Mouse (Mus musculus) heart, adult 11 months (tissue): ENCODE measurements around the gene Tmem171.

Experiments used
- DNase-seq: peaks from one replicate; pipeline ENCODE4 v3.0.0; 2022

Gene Tmem171

DNA sequence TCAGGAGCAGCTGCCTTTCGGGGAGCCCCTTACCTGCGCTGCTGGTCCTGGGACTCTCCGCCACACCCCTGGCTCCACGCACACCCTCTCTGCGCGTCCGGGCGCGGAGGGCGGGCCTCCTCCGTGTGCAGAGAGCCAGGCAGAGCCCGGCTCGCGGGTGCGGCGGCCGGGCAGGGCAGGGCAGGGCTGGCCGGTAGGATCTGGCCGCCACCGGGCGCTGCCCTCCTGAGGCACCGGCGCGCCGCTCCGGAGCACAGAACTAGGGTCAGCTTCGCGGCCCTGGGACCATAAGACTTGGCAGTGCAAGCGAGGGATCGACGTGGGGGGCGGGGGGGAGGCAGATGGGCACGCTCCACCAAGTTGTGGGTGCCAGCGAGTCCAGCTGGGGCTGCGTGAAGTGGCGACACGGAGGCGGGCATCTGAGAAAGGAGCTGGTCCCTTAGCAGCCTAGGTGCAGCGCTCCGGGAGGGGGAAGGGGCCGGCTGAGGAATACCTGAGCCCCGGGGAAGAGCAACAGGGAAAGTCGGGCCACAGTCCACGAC lies at the start of gene Tmem171:
Tmem171 (minus strand) TSS at position 62 of the 542 bp plus-strand sequence.
- peak; percentile 89 for DNase-seq

DNA sequence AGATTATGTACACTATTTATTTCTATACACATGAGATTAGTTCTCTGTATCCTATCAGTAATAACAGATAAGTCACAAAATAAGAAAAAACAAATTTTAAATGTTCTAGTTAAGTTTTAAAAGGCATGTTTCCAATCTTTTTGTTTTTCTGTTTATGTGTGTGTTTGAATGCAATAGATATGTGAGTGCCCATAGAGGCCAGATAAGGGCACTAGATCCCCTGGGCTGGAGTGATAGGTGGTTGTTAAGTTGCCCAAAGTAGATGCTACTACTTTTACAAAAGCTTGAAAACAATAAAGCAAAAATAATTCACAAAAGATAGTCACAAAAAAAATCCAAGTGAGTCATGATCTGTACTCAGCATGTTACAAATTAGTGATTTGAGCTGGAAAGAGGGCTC lies 49.2 kb upstream of the Tmem171 start:
- DNase-seq: no peak

DNA sequence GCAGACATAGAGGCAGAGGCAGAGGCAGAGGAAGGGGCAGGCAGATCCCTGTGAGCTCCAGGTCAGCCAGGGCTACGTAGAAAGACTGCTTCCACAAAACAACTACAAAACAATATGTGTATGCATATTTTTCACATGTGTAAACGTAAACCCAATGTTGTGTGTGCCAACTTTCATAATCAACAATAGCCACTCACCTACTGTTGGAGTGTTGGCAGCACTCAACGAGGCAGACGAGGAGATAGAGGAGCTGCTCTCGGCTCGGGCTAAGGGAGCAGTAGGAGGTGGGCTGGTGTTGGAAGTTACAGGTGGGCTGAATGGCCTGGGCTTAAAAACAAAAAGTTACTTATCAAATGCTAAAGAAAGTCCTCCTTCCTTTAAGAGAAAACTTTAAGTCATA lies 48.6 kb upstream of the Tmem171 start:
- peak; percentile 66 for DNase-seq

DNA sequence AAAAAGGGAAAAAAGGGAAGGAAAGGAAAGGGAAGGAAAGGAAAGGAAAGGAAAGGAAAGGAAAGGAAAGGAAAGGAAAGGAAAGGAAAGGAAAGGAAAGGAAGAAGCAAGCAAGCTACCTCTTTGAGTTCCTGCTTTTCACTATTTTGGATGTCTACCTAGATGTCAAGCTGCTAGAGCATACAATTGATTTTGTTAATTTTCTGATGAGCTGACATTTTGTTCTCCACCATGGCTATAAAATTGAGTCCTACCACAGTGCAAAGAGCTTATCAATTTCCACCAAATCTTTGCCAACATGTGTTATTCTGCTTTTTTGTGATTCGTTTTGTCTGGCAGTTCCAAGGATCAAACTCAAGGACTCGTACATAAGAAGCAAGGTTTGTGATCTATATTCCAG lies 43.6 kb upstream of the Tmem171 start:
- no peak for DNase-seq

DNA sequence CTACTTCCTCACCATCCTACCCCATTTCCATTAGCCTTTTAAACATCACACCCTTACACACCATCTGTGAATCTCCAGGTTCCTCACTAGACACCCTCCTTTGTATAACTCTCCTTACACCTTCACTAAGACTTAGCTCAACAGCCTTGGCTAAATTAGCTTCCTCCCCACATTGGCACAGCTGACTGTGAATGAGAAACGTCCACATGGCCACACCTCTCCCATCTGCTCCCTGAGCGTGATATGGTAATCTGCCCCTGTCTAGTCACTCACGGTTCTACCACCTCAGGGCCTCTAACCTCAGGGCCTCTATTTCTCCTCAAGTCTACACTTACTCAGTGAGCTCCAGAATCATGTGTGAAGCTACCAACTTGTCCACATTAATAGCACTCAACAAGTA lies 38.7 kb upstream of the Tmem171 start:
- DNase-seq: peak; percentile 45

DNA sequence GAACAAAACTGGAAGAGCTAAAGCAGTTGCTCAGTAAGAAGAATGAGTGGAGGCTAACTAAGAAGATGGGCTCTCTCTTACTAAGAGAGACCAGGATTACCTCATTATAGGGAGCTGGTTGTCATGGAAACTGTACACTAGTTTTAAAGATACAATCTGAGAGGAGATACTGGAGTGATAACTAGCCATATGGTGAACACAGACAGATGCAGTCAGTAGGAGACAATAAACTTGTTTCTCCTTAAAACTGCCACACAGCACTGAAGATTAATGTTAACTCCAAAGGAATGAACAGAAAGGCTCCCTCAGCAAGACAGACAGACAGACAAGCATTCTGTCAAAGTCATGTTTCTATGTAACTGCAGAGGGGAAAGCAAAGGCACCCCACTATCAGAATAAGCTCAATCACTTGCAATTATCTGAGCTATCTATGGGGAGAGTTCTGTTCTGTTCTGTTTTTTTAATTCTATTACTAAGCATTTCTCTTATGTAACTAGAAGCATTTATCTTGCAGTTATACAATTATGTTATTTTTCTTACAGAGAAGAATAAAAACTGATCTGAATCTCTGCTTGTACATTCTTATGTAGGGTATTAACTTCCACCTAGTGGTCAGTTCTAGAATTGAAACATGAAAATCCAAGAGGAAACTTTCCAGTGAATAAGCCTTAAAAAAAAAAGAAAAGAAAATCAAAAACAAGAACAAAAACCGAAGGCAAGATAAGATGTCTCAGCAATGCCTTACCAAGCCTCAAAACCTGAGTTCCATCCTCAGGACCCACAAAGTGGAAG lies 34.8 kb upstream of the Tmem171 start:
- DNase-seq: no peak

DNA sequence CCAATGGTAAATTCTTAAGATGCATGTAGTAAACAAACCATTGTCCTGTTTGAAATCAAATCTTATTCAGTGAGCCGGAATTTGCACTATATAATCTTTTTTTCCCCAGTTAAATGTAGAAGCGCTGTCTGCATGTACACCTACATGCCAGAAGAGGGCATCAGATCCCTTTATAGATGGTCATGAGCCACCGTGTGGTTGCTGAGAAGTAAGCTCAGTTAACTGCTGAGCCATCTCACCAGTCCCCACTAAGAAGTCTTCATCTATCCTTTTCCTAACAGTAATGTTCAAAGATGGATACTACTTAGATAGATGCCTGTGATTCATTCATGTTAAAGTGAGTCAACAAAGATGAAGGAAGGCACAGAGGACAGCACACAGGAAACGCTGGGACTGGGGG lies 31.9 kb upstream of the Tmem171 start:
- DNase-seq: peak; percentile 81

DNA sequence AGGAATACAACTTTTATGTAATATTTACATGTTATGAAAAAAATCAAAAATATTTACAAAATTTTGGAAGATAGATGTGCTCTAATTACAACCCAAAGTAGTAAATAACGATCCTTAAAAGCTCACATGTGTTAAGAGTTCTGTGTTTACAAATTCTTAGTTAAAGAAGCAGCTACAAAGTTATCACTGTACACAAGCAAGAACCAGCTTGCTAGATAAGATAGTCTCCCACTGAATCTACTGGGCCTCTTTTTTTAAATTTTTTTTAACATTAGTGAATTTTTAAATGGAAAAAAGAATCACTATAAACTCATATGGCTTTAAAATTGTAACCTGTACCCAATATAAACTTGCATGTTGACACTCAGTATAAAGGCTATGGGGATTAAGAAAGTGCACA lies 28.8 kb upstream of the Tmem171 start:
- DNase-seq: no peak

DNA sequence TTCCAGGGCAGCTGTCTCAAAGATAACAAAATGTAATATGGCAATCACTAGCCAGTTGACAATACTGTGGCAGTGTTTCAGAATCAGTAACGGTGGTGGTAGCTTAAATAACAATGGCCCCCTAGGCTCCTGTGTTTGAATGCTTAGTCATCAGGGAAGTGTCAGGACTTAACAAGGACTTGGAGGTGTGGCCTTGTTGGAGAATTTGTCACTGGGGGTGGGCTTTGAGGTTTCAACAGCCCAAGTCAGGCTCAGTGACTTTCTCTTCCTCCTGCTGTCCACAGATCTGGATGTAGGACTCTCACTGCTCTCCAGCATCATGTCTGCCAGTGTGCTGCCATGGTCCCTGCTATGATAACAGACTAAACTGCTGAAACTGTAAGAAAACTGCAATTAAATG lies 27.7 kb upstream of the Tmem171 start:
- DNase-seq: no peak

DNA sequence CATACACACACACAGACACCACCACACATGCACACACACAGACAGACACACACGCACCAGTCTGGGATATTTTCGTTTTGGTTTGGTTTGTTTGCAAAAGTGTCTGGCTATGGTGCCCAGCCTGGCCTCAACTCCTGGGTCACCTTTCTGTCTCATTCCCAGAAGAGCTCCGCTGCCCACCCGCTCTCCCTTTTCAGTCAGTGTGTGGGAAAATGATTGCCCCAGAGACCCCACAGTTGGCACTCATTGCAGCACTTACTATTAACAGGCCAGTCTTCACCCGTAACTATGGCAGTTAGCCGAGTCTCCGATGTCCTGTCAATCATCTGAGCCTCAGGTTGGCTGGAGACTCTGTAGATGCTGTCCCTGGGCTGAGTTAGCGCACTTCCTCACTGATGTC lies 21.5 kb upstream of the Tmem171 start:
- peak; percentile 83 for DNase-seq

DNA sequence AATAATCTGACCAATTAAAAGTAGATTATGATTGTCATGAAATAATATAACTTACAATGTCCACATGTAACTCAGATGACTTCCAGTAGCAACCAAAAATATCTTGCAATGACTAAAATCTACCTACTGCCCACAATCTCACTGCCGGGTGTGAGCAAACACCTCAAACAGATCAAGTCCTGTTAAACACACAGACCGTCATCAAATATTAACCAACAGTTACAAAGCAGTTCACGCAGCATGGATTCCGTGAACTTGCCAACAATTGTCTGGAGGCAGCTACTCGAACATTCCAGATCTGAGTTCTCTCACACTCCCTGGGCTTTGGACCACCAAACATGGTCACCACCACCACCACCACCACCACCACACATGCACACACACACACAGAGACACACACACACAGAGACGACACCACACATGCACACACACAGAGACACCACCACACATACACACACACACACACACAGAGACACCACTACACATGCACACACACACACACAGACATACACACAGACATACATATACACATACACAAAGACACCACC lies 20.9 kb upstream of the Tmem171 start:
- peak; percentile 68 for DNase-seq

DNA sequence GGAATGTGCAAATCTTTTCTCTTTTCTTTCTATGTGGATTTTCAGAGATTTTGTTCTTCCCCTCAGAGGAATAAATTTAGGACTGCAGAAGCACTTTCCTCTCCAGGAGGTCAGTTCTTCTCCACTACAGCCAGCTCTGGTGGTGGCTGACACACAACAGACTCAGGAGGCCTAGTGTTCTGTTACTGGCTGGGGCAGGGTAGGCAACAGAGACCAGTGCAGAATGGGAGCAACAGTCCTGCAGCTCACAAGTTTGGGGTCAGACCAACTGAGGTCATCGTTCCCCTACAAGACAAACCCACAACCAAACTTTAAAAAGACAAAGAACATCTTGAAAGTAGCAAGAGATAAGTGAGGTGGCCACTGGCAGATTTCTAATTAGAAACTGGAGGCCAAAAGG lies 16.0 kb upstream of the Tmem171 start:
- peak; percentile 82 for DNase-seq

DNA sequence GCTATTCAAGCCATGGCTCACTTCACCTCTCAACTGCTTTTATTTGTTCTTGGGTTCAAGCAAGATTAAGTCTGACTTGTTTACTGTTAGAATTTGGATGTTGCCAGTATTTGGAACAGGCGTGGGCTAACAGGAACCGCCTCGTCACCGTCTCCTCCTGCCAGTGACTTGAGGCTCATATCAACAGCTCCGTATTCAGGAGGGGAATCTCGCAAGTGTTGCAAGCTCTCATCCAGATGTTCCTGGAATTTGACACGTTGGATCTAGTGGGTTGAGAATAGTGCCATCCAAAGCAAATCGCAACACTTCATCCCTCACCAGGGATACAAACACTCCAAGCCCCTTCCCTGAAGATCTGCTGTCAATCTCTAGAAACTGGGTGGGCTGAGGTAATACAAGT lies 15.6 kb upstream of the Tmem171 start:
- peak; percentile 94 for DNase-seq

DNA sequence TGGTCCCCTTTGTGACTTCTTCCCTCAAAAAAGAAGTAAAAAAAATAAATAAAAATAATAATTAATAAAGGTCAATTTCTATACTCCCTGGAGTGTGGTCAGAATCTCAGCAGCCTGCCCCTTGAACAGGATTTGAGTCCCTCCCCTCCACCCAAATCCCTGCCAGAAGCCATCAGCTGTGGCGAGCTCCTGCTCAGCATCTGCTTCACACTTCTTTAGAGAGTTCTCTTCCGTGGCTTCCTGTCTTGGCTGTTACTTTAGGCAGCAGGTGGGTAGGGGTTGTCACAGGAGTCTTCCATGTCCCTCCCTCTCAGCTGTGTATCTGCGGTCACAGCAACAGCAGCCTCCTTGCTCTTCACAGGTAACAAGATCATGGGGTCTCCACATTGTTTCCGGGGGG lies 10.9 kb upstream of the Tmem171 start:
- DNase-seq: peak; percentile 61

DNA sequence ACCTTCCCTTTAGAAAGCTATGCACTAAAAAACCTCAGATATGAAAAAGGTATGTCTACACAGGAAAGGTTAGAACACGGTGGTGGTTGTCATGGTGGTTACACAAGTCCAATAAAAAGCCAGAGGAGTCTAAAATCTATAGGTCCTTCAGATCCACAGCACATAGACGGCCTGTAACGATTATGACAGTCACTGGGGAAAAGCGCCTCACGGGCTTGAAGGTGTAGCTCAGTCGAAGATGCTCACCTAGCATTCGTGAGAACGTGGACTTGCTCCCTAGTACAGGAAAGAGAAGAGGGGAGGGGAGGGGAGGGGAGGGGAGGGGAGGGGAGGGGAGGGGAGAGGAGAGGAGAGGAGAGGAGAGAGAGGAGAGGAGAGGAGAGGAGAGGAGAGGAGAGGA lies 9.2 kb upstream of the Tmem171 start:
- DNase-seq: peak; percentile 80

DNA sequence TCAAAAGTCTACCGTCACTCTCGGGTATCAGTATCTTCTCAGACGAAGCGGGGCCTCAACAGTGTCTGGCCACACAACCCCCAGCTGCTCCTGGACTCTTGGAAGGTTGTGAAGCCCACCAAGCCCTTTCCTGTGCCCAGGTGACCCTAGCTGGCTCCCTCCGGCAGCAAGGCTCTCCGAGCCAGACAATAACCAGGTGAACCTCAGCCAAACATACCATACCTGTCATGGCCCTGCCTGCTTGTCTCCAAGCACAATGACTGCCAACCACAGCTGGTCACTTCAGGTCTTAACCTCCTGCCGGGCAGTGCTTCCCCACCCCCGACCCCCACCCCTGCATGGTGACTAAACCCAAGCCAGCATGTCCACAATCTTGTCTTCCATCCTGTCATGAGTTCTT lies 7.7 kb upstream of the Tmem171 start:
- peak; percentile 75 for DNase-seq

DNA sequence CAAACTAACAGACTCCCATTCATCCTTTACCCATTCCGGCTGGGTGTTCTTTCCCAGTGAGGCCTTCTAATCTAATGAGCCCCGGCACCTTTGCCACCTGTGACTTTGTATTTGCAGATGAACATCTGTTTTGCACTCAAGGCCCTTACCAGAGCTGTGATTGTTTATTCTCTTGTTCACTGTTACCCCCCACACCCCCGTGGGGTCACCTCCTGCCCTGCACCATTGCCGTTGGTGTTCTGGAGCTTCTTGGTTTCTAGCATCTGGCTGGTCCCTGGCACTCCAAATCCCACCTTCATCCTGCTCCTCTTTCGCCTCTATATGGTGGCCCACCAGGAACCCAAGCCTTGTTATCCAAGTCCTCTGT lies 6.7 kb upstream of the Tmem171 start:
- peak; percentile 80 for DNase-seq

DNA sequence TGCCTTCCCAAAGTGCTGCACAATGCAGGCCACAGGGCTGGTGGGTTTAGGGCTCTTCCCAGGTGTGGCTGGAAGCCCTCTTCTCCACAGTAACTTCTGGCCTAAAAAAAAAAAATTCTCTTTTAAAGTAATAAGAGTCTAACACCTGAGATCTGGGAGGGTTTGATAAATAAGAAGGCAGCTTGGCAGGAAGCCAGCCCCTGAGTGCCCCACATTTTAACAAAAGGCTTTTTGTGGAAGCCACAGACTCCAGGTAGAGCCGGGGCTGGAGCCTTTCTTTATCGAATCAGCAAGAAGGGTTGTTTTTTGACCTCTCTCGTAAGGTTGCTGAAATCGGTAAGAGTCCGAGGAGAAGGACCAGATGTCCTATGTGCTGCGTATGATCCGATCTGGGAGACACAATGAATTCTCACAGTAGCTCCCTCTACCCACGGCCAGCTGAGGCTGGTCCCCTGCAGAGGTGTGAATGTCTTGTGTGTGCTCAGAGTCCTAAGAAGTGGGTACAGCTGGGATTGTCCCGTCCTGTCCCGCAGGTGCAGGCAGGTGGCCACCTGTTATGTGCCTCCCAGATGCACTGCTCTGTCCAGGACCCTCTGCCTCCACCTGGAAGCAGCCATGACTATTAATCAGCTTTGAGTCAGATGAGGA lies 6.2 kb upstream of the Tmem171 start:
- DNase-seq: peak; percentile 81

DNA sequence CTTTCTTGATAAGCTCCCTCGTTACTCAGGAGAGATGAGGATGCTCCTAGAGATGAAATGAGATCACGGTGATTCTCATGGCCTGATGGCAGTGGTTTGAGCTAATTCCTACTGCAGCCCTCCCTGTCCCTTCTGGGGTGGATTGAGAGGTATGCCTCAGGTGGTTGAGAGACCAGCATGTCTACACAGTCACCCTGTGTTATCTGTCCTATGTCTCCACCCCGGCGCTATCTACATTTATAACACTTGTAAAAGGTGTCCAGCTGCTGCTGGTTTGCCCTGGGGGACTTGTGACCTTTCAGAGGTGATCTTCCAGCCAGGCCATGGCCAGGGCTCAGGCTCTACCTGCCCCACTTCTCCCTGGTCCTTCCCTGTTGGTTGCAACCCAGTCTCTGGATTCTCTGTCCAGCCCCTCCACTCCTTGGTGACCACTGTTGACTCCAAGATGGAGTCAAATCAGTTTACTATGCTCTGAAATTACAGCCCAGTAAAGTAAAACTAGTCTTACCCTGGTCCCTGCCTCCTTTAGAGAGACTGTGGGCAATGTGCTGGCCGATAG lies 5.4 kb upstream of the Tmem171 start:
- DNase-seq: peak; percentile 81

DNA sequence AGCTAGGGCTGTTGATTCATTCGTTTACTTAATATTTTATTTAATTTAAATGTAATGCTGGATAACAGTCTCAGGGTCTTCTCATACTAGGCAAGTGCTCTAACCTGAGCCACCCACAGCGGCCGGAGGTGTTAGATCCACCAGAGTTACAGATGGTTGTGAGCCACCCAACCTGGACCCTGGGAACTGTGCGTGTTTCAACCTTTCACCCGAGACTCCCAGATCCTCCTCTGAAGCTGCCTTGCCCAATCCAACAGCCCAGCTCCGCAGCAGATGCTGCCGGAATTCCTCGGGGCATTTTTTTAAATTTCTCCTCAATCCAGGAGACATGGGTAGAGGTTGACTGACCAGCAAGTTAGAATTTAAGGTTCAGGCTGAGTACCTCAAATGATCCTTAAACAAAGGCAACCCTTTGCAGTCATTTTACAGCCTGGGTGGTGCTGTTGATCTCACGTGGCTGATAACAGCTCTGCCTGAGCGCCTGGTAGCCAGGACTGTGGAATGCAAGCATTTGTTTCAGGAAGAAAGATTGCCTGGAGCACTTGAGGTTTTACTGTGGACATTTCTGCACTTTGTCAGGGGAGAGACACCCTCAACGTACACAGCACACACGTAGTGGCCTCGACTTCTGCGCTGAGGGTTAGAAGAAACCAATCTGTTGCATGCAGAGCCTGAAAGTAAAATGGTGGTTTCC lies 4.6 kb upstream of the Tmem171 start:
- peak; percentile 75 for DNase-seq

DNA sequence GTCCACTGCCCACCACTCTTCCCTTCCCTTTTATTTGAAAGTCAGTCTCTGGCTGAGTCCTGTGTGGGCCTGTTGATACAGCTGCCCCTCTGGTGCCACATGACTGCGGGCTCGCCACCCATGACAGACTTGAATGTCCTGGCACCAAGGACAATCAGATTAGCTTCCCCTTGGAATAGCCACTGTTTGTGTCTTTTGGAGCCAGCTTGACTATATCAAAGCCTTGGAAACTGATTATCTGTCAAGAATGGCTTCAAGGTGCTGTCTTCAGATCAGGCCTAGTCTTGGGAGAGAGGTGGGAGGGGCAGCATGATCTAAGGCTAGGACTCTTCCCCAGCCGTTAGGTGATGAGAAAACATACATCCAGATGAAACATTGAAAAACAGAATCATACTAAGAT lies 2.1 kb upstream of the Tmem171 start:
- peak; percentile 79 for DNase-seq

DNA sequence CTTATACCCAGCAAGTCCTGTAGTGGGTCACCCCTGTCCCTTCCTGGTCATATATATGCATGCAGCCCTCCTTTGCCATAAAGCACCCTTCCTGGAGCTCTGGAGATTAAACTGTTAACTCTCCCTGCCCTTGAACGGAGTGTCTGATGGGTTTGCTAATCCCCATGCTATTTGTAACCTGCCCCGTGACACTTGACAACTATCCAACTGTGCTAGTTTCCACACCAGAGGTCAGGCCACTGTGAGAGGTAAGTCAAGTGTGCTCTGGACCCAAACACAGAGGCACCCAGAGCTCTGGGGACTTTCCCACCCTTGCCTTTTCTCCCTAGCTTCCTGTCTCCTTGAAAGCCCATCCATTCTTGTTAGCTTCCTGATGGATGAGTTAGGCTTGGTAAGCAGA lies 912 bp upstream of the Tmem171 start:
- DNase-seq: peak; percentile 96

DNA sequence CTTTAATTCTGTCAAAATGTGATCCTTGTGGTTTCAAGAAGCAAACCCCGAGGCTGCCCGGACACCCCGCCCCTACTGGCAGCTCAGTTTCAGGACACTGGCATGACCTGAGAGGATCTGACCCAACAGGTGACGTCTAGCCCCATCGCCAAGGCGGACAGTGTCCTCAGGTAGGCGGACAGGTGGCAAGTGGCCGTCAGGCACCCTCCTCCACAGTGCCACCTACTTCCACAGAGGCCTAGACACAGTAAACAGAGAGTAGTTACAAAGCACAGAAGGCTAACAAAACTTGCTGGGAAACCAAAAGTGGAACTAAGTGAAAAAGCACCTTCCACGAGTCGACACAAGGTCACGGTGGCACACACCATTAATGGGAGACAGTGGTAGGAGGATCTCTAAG lies 1.3 kb downstream of the Tmem171 start:
- peak; percentile 88 for DNase-seq
